Mouse (Mus musculus): ENCODE measurements around the gene Flot2.

- TF ChIP-seq CTCF (IDR thresholded peaks at IDR 0.05; ENCODE audit: low read depth) (no peak), EP300 (IDR thresholded peaks at IDR 0.05; ENCODE audit: low read depth) (no peak)
Observed at GRCm38 (mm10) chr11:78069646-78070045, 31.9 kb downstream of the Flot2 start.

Measured in heart, postnatal 0 days (tissue).